Mouse (Mus musculus) testis, adult 2 months (tissue): ENCODE data around the gene Cbln3. TPM values are rescaled to one million over a fixed set of nuclear protein-coding genes. Genes with fewer than 3 reads are reported as not detected.

ENCODE experiments used
- H3K27ac ChIP-seq: fragments of 200-500 bp; 2 replicates; pipeline ENCODE4 v1.5.1; 2012; ENCODE audit warnings: low read depth, low read length; ENCODE audit not compliant: control insufficient read depth, insufficient read depth
- H3K27me3 ChIP-seq: fragments of 200-500 bp; 2 replicates; pipeline ENCODE4 v1.6.1; 2012; ENCODE audit warnings: mild to moderate bottlenecking, low read length, moderate library complexity; ENCODE audit not compliant: control insufficient read depth, insufficient read depth
- H3K36me3 ChIP-seq: fragments of 200-500 bp; 2 replicates; pipeline ENCODE4 v1.6.1; 2012; ENCODE audit warnings: mild to moderate bottlenecking, low read length; ENCODE audit not compliant: control insufficient read depth, insufficient read depth
- H3K4me1 ChIP-seq: fragments of 200-500 bp; 2 replicates; pipeline ENCODE4 v1.6.1; 2012; ENCODE audit warnings: low read length; ENCODE audit not compliant: control insufficient read depth, insufficient read depth
- H3K4me3 ChIP-seq: fragments of 200-500 bp; 2 replicates; pipeline ENCODE4 v1.5.1; 2012; ENCODE audit warnings: low read depth, mild to moderate bottlenecking, low read length, moderate library complexity, mixed read lengths; ENCODE audit not compliant: control insufficient read depth
- CTCF ChIP-seq: fragments of 200-500 bp; IDR thresholded peaks from 2 replicates; pipeline ENCODE4 v1.5.1; 2012; ENCODE audit warnings: low read depth, mild to moderate bottlenecking, inconsistent platforms, low read length, moderate library complexity; ENCODE audit not compliant: control insufficient read depth, insufficient read depth, insufficient replicate concordance
- POLR2A ChIP-seq: fragments of 200-500 bp; IDR thresholded peaks from 2 replicates; pipeline ENCODE4 v1.6.1; 2012; ENCODE audit warnings: low read depth, mild to moderate bottlenecking, inconsistent platforms, low read length, moderate library complexity; ENCODE audit not compliant: control insufficient read depth
- polyA plus RNA-seq: library from polyadenylated mRNA; depleted of rRNA; stranded (reverse); fragments of >200 nt; gene quantifications from 2 replicates; pipeline ENCODE4 v1.2.3, GENCODE M21; 2012

The Cbln3 gene
- polyA plus RNA-seq, 1 experiment = 1.1 TPM

- Histone ChIP-seq H3K36me3 (no peaks in the 10 kb centered on the region), H3K27me3 (no peaks in the 10 kb centered on the region), H3K4me3 (peak overlapping the region; percentile 80), H3K4me1 (peaks cover 29% of the 10 kb centered on the region), H3K27ac (peak overlapping the region; percentile 61)
- TF ChIP-seq CTCF (no peak), POLR2A (no peak)
Observed at GRCm38 (mm10) chr14:55885791-55886271, 1.6 kb upstream of the Cbln3 start.

- H3K36me3 ChIP-seq = no peaks in the 10 kb centered on the region
- TF ChIP-seq POLR2A (no peak), CTCF (no peak)
- peak overlapping the region; percentile 80 for H3K4me3 ChIP-seq
- peaks cover 29% of the 10 kb centered on the region for H3K4me1 ChIP-seq
- no peaks in the 10 kb centered on the region for H3K27me3 ChIP-seq
- H3K27ac ChIP-seq = peak overlapping the region; percentile 61
Observed at GRCm38 (mm10) chr14:55885114-55885790, 1.1 kb upstream of the Cbln3 start.

GRCm38 (mm10) chr14:55884713-55885113 is 521 bp upstream of the Cbln3 start, which contains the start of gene Khnyn:
TSS of gene Khnyn (plus strand) at chr14:55884947.
- no peaks in the 10 kb centered on the region for H3K36me3 ChIP-seq
- TF ChIP-seq CTCF (no peak), POLR2A (peak; percentile 70)
- H3K4me1 ChIP-seq = peaks cover 29% of the 10 kb centered on the region
- H3K4me3 ChIP-seq = peak within 1 kb of the TSS; percentile 80
- peak within 1 kb of the TSS; percentile 61 for H3K27ac ChIP-seq
- H3K27me3 ChIP-seq = no peaks in the 10 kb centered on the region

GRCm38 (mm10) chr14:55883663-55884062 is 529 bp downstream of the Cbln3 start:
- Histone ChIP-seq H3K27ac (no peak overlapping the region), H3K36me3 (no peaks in the 10 kb centered on the region), H3K4me1 (peaks cover 29% of the 10 kb centered on the region), H3K27me3 (no peaks in the 10 kb centered on the region), H3K4me3 (no peak overlapping the region)
- no peak for TF ChIP-seq POLR2A
- TF ChIP-seq CTCF = no peak

DNA sequence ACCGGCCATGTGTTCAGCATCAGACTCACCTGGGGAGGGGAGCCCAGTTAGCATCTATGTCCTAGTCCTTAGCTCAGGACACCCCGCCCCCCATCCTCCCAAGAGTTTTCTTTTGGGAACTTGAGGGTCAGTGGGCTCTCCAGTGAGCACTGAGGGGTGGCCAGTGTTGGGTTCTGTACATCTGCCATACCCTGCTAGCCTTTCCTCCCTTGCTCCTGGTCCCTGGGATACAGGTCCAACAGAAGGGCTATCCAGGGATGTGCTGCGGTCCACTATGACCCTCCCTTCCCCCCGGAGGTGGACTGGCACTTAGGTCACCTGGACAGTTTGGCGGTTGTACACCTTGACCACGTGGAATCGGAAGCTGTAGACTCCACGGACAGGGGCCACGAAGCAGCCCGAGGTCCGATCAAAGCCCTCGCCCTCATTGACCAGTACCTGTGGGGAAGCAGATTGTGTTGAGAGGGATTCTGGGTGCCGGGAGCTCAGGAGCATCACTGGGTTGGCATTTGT is 987 bp downstream of the Cbln3 start:
- H3K36me3 ChIP-seq = no peaks in the 10 kb centered on the region
- no peak overlapping the region for H3K27ac ChIP-seq
- no peaks in the 10 kb centered on the region for H3K27me3 ChIP-seq
- H3K4me1 ChIP-seq = peaks cover 29% of the 10 kb centered on the region
- TF ChIP-seq POLR2A = no peak
- no peak for TF ChIP-seq CTCF
- H3K4me3 ChIP-seq = no peak overlapping the region

DNA sequence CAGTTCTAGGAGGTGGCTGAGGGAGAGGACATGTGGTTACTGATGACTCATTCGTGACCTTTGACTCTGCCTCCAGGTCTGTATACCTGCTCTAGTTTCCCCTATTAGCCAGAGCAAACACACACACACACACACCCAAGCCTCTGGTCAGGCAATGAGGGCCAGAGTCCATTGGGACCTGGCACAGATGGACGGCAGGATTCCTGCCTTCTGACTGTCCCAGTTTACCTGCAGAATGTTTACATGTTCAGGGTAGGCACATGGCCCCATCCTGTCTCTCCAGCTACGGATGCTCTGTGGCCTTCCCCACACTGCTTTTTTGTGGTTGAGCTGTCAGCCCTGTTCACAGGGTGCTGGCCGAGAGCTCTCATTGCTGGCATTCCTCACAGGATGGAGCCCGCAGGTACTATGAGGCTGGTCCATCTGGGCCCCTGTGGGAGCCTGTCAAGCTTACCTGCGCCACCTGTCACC is 2.0 kb downstream of the Cbln3 start:
- Histone ChIP-seq H3K27ac (no peak overlapping the region), H3K36me3 (no peaks in the 10 kb centered on the region), H3K27me3 (no peaks in the 10 kb centered on the region), H3K4me1 (peaks cover 25% of the 10 kb centered on the region), H3K4me3 (no peak overlapping the region)
- TF ChIP-seq CTCF (no peak), POLR2A (no peak)

GRCm38 (mm10) chr14:55880982-55881381 is 3.2 kb downstream of the Cbln3 start:
- no peak overlapping the region for H3K27ac ChIP-seq
- H3K4me3 ChIP-seq = no peak overlapping the region
- no peaks in the 10 kb centered on the region for H3K36me3 ChIP-seq
- no peaks in the 10 kb centered on the region for H3K27me3 ChIP-seq
- TF ChIP-seq POLR2A = no peak
- no peak for TF ChIP-seq CTCF
- H3K4me1 ChIP-seq = peaks cover 16% of the 10 kb centered on the region
